Mouse (Mus musculus) CH12.LX (cell line): ENCODE measurements at regions not wholly inside any gene's neighbourhood (a gene's known extent, or its start where the extent isn't known, plus 50 kb on each side); places are given as distances from the start of the nearest gene placed in this dataset.

Source experiments
- DNase-seq: peaks from one replicate; pipeline ENCODE4 v3.0.0-alpha.2; 2013; ENCODE audit errors: extremely low read depth
- H3K27ac ChIP-seq: 2 replicates; pipeline ENCODE4 v1.5.1; 2012; ENCODE audit warnings: low read depth, mild to moderate bottlenecking, control low read depth, moderate library complexity; ENCODE audit not compliant: insufficient read depth
- H3K27me3 ChIP-seq: replicated peaks from 2 replicates; pipeline ENCODE3; 2012; ENCODE audit warnings: inconsistent platforms
- H3K36me3 ChIP-seq, 2 experiments: replicated peaks in 1 of 2; 2 replicates each; pipeline versions ENCODE3 to v1.6.1; 2012; ENCODE audit warnings: inconsistent platforms in 1 of 2, low read length in 1 of 2, mild to moderate bottlenecking in 1 of 2, mixed read lengths in 1 of 2, moderate library complexity in 1 of 2; ENCODE audit not compliant: control insufficient read depth in 1 of 2, insufficient read depth in 1 of 2
- H3K4me1 ChIP-seq, 2 experiments: 2 replicates each; pipeline ENCODE4 v1.6.1; 2012; ENCODE audit warnings: inconsistent platforms in 1 of 2, moderate library complexity in 1 of 2; ENCODE audit not compliant: insufficient read depth in 2 of 2, control insufficient read depth in 1 of 2
- H3K4me2 ChIP-seq: 2 replicates; pipeline ENCODE4 v1.6.1; 2012; ENCODE audit warnings: low read depth, mild to moderate bottlenecking, control low read depth; ENCODE audit not compliant: poor library complexity, insufficient read depth, severe bottlenecking
- H3K4me3 ChIP-seq, 3 experiments: fragments of 150-350 bp in 1 of 3; sonication (generic) in 1 of 3; replicated peaks in 1 of 3; 2 replicates each; pipeline versions ENCODE3 to v1.5.1; 2011 to 2012; ENCODE audit warnings: low read depth in 2 of 3, low read length in 2 of 3, mild to moderate bottlenecking in 2 of 3, moderate library complexity in 2 of 3, control low read depth in 1 of 3, improper control_type of control experiment in 1 of 3, inconsistent platforms in 1 of 3, mixed read lengths in 1 of 3; ENCODE audit not compliant: poor library complexity in 1 of 3
- H3K79me2 ChIP-seq: replicated peaks from 2 replicates; pipeline ENCODE4 v1.6.1; 2012; ENCODE audit warnings: mild to moderate bottlenecking, moderate library complexity; ENCODE audit not compliant: control insufficient read depth, poor library complexity, insufficient read depth, severe bottlenecking; ENCODE audit errors: extremely low read depth
- H3K9ac ChIP-seq: 2 replicates; pipeline ENCODE4 v1.6.1; 2012; ENCODE audit warnings: low read depth, mild to moderate bottlenecking, control low read depth, moderate library complexity; ENCODE audit not compliant: insufficient read depth
- H3K9me3 ChIP-seq: replicated peaks from 2 replicates; pipeline ENCODE3; 2012; ENCODE audit warnings: low read length, inconsistent platforms, mixed read lengths
- BHLHE40 ChIP-seq: IDR thresholded peaks from 2 replicates; pipeline ENCODE4 v1.6.1; 2011; ENCODE audit warnings: mild to moderate bottlenecking, low read depth, low read length, improper control_type of control experiment
- CHD2 ChIP-seq: IDR thresholded peaks from 2 replicates; pipeline ENCODE4 v1.6.1; 2011; ENCODE audit warnings: low read length, improper control_type of control experiment
- E2F4 ChIP-seq: IDR thresholded peaks from 2 replicates; pipeline ENCODE4 v1.6.1; 2011; ENCODE audit warnings: low read depth, low read length, improper control_type of control experiment; ENCODE audit not compliant: insufficient replicate concordance
- ELF1 ChIP-seq: IDR thresholded peaks from 2 replicates; pipeline ENCODE4 v1.6.1; 2014; ENCODE audit warnings: low read depth, mild to moderate bottlenecking, inconsistent platforms, low read length, improper control_type of control experiment
- GABPA ChIP-seq: IDR thresholded peaks from 2 replicates; pipeline ENCODE4 v1.6.1; 2012; ENCODE audit warnings: low read depth, low read length, improper control_type of control experiment, inconsistent platforms; ENCODE audit not compliant: insufficient replicate concordance
- HCFC1 ChIP-seq: IDR thresholded peaks from 2 replicates; pipeline ENCODE4 v1.6.1; 2012; ENCODE audit warnings: low read depth, mild to moderate bottlenecking, inconsistent platforms, low read length, improper control_type of control experiment
- JUN ChIP-seq: IDR thresholded peaks from 2 replicates; pipeline ENCODE4 v1.6.1; 2011; ENCODE audit warnings: low read depth, mild to moderate bottlenecking, low read length, improper control_type of control experiment, moderate library complexity; ENCODE audit not compliant: insufficient read depth
- MAX ChIP-seq: IDR thresholded peaks from 2 replicates; pipeline ENCODE4 v1.6.1; 2011; ENCODE audit warnings: low read length, improper control_type of control experiment
- MAZ ChIP-seq: IDR thresholded peaks from 2 replicates; pipeline ENCODE4 v1.6.1; 2012; ENCODE audit warnings: low read depth, mild to moderate bottlenecking, inconsistent platforms, low read length, improper control_type of control experiment, moderate library complexity
- MEF2A ChIP-seq: IDR thresholded peaks from 2 replicates; pipeline ENCODE4 v1.6.1; 2014; ENCODE audit warnings: low read depth, mild to moderate bottlenecking, inconsistent platforms, low read length, improper control_type of control experiment, borderline replicate concordance
- MXI1 ChIP-seq: IDR thresholded peaks from 2 replicates; pipeline ENCODE4 v1.6.1; 2011; ENCODE audit warnings: mild to moderate bottlenecking, low read depth, low read length, improper control_type of control experiment
- POLR2A ChIP-seq: IDR thresholded peaks from 2 replicates; pipeline ENCODE4 v1.6.1; 2011; ENCODE audit warnings: low read depth, mild to moderate bottlenecking, improper control_type of control experiment, low read length
- POLR2AphosphoS2 ChIP-seq: IDR thresholded peaks from 2 replicates; pipeline ENCODE4 v1.6.1; 2011; ENCODE audit warnings: low read depth, low read length, improper control_type of control experiment
- RAD21 ChIP-seq: IDR thresholded peaks from 2 replicates; pipeline ENCODE4 v1.6.1; 2011; ENCODE audit warnings: low read depth, mild to moderate bottlenecking, low read length, improper control_type of control experiment, moderate library complexity
- RCOR1 ChIP-seq: conservative IDR thresholded peaks from 2 replicates; pipeline ENCODE4 v1.6.1; 2012; ENCODE audit warnings: low read depth, mild to moderate bottlenecking, inconsistent platforms, low read length, improper control_type of control experiment
- SIN3A ChIP-seq: IDR thresholded peaks from 2 replicates; pipeline ENCODE4 v1.6.1; 2012; ENCODE audit warnings: low read length, improper control_type of control experiment, inconsistent platforms
- SMC3 ChIP-seq: IDR thresholded peaks from 2 replicates; pipeline ENCODE4 v1.6.1; 2011; ENCODE audit warnings: low read depth, low read length, improper control_type of control experiment
- dilution Hi-C: fragments of 300-500 bp; cut with MboI; formaldehyde crosslinking; loops from 2 replicates; pipeline ENCODE4 v1.14.3; 2020; ENCODE audit warnings: low sequenced_read_pairs; ENCODE audit not compliant: extremely low pct_unique_long_range_greater_than_20kb, extremely low pct_ligation_motif_present
- in situ Hi-C: fragments of 300-500 bp; cut with MboI; formaldehyde crosslinking; loops from 3 replicates; pipeline ENCODE4 v1.14.3; 2019; ENCODE audit warnings: low sequenced_read_pairs, low pct_ligation_motif_present, low pct_unique_long_range_greater_than_20kb, mixed read lengths

DNA sequence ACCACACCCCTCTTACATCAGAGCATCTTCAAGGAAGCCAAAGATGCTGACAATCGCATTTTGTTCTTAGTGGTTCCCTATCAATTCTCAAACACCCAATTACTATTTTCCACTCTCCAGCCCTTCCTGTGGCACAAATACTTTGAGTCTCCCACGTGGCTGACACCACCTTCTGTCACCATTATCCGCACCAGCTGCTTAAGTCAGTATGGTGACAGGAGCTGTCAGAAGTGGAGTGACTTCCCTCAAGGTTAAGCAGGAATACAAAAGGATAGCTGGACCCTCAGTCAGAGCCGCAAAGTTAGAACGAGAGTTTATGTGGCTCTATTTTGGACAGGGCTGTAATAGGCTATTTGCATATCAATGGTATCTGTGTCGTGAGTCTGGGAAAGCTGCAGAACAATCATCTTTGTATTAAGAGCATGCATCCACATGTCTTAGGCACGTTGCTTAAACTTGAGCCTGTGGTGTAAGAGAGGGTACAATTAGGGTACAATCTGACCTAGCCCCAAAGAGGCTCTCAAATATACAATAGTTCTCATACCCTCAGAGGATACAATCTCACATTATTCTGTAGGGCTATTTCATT is 155.5 kb upstream of the Slco3a1 start:
- H3K79me2 ChIP-seq = no peaks in the 10 kb centered on the region
- H3K4me2 ChIP-seq = no peak overlapping the region
- H3K4me1 ChIP-seq = no peaks in the 10 kb centered on the region
- no peak for DNase-seq
- no peaks in the 10 kb centered on the region for H3K36me3 ChIP-seq
- peaks cover 2% of the 10 kb centered on the region for H3K27me3 ChIP-seq
- no peaks in the 10 kb centered on the region for H3K9me3 ChIP-seq
- no peak overlapping the region for H3K4me3 ChIP-seq
- TF ChIP-seq BHLHE40 (no peak), RCOR1 (no peak), POLR2A (no peak), MEF2A (no peak), SMC3 (no peak), MXI1 (no peak), MAX (no peak), ELF1 (no peak), MAZ (no peak), HCFC1 (no peak), RAD21 (no peak), SIN3A (no peak), E2F4 (no peak), CHD2 (no peak), POLR2AphosphoS2 (no peak), GABPA (no peak)
- in situ Hi-C loops (loop anchor here (10.0 kb wide), 1 partner anchor 285 kb away; no protein-coding TSS in a partner anchor), dilution Hi-C loops (no loop called here)
- no peak overlapping the region for H3K27ac ChIP-seq
- H3K9ac ChIP-seq = no peak overlapping the region

DNA sequence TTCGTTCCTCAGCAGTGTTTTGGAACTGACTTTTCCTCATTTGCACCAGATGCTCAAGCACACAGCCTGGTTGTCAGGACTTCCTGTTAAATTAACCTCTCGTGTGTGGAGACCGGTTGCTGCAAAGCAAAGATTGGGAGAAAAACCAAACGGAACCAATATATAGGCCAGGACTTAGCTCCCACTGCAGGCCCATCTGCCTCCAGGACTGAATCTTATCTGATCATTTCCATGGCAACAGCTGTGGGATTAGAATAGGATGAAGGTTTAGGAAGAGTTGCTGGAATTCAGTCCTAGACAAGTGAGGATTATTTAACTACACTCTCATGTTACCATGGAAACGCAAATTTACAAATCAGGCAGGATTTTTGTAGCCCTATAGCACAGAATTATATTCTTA is 154.4 kb upstream of the Slco3a1 start:
- Histone ChIP-seq H3K4me2 (no peak overlapping the region), H3K9ac (no peak overlapping the region), H3K9me3 (no peaks in the 10 kb centered on the region), H3K79me2 (no peaks in the 10 kb centered on the region), H3K4me1 (no peaks in the 10 kb centered on the region), H3K36me3 (no peaks in the 10 kb centered on the region), H3K4me3 (no peak overlapping the region), H3K27ac (no peak overlapping the region), H3K27me3 (peaks cover 2% of the 10 kb centered on the region)
- in situ Hi-C loops (loop anchor here (10.0 kb wide), 1 partner anchor 284 kb away; no protein-coding TSS in a partner anchor), dilution Hi-C loops (no loop called here)
- no peak for DNase-seq
- no peak for TF ChIP-seq JUN
